Mouse (Mus musculus) CH12.LX (cell line): Measurements from ENCODE around the gene Hlf. TPM values are rescaled to one million over a fixed set of nuclear protein-coding genes. Genes with fewer than 3 reads are reported as not detected.

Experiments
- DNase-seq: peaks from one replicate; pipeline ENCODE4 v3.0.0-alpha.2; 2013; ENCODE audit errors: extremely low read depth
- H3K27ac ChIP-seq: 2 replicates; pipeline ENCODE4 v1.5.1; 2012; ENCODE audit warnings: low read depth, mild to moderate bottlenecking, control low read depth, moderate library complexity; ENCODE audit not compliant: insufficient read depth
- H3K27me3 ChIP-seq: replicated peaks from 2 replicates; pipeline ENCODE3; 2012; ENCODE audit warnings: inconsistent platforms
- H3K36me3 ChIP-seq, 2 experiments: replicated peaks in 1 of 2; 2 replicates each; pipeline versions ENCODE3 to v1.6.1; 2012; ENCODE audit warnings: inconsistent platforms in 1 of 2, low read length in 1 of 2, mild to moderate bottlenecking in 1 of 2, mixed read lengths in 1 of 2, moderate library complexity in 1 of 2; ENCODE audit not compliant: control insufficient read depth in 1 of 2, insufficient read depth in 1 of 2
- H3K4me1 ChIP-seq, 2 experiments: 2 replicates each; pipeline ENCODE4 v1.6.1; 2012; ENCODE audit warnings: inconsistent platforms in 1 of 2, moderate library complexity in 1 of 2; ENCODE audit not compliant: insufficient read depth in 2 of 2, control insufficient read depth in 1 of 2
- H3K4me2 ChIP-seq: 2 replicates; pipeline ENCODE4 v1.6.1; 2012; ENCODE audit warnings: low read depth, mild to moderate bottlenecking, control low read depth; ENCODE audit not compliant: poor library complexity, insufficient read depth, severe bottlenecking
- H3K4me3 ChIP-seq, 3 experiments: fragments of 150-350 bp in 1 of 3; sonication (generic) in 1 of 3; replicated peaks in 1 of 3; 2 replicates each; pipeline versions ENCODE3 to v1.5.1; 2011 to 2012; ENCODE audit warnings: low read depth in 2 of 3, low read length in 2 of 3, mild to moderate bottlenecking in 2 of 3, moderate library complexity in 2 of 3, control low read depth in 1 of 3, improper control_type of control experiment in 1 of 3, inconsistent platforms in 1 of 3, mixed read lengths in 1 of 3; ENCODE audit not compliant: poor library complexity in 1 of 3
- H3K79me2 ChIP-seq: replicated peaks from 2 replicates; pipeline ENCODE4 v1.6.1; 2012; ENCODE audit warnings: mild to moderate bottlenecking, moderate library complexity; ENCODE audit not compliant: control insufficient read depth, poor library complexity, insufficient read depth, severe bottlenecking; ENCODE audit errors: extremely low read depth
- H3K9ac ChIP-seq: 2 replicates; pipeline ENCODE4 v1.6.1; 2012; ENCODE audit warnings: low read depth, mild to moderate bottlenecking, control low read depth, moderate library complexity; ENCODE audit not compliant: insufficient read depth
- H3K9me3 ChIP-seq: replicated peaks from 2 replicates; pipeline ENCODE3; 2012; ENCODE audit warnings: low read length, inconsistent platforms, mixed read lengths
- BHLHE40 ChIP-seq: IDR thresholded peaks from 2 replicates; pipeline ENCODE4 v1.6.1; 2011; ENCODE audit warnings: mild to moderate bottlenecking, low read depth, low read length, improper control_type of control experiment
- CHD2 ChIP-seq: IDR thresholded peaks from 2 replicates; pipeline ENCODE4 v1.6.1; 2011; ENCODE audit warnings: low read length, improper control_type of control experiment
- CTCF ChIP-seq, 2 experiments: IDR thresholded peaks in 1 of 2; conservative IDR thresholded peaks in 1 of 2; 2 replicates each; pipeline ENCODE4 v1.5.1; 2011 to 2012; ENCODE audit warnings: low read depth in 2 of 2, low read length in 2 of 2, improper control_type of control experiment in 1 of 2, inconsistent platforms in 1 of 2, mild to moderate bottlenecking in 1 of 2, moderate library complexity in 1 of 2
- E2F4 ChIP-seq: IDR thresholded peaks from 2 replicates; pipeline ENCODE4 v1.6.1; 2011; ENCODE audit warnings: low read depth, low read length, improper control_type of control experiment; ENCODE audit not compliant: insufficient replicate concordance
- ELF1 ChIP-seq: IDR thresholded peaks from 2 replicates; pipeline ENCODE4 v1.6.1; 2014; ENCODE audit warnings: low read depth, mild to moderate bottlenecking, inconsistent platforms, low read length, improper control_type of control experiment
- HCFC1 ChIP-seq: IDR thresholded peaks from 2 replicates; pipeline ENCODE4 v1.6.1; 2012; ENCODE audit warnings: low read depth, mild to moderate bottlenecking, inconsistent platforms, low read length, improper control_type of control experiment
- IRF4 ChIP-seq: IDR thresholded peaks from 2 replicates; pipeline ENCODE4 v1.6.1; 2014; ENCODE audit warnings: low read depth, mild to moderate bottlenecking, inconsistent platforms, low read length, improper control_type of control experiment
- JUND ChIP-seq: conservative IDR thresholded peaks from 2 replicates; pipeline ENCODE4 v1.6.1; 2011; ENCODE audit warnings: low read depth, low read length, improper control_type of control experiment
- MEF2A ChIP-seq: IDR thresholded peaks from 2 replicates; pipeline ENCODE4 v1.6.1; 2014; ENCODE audit warnings: low read depth, mild to moderate bottlenecking, inconsistent platforms, low read length, improper control_type of control experiment, borderline replicate concordance
- PAX5 ChIP-seq: IDR thresholded peaks from 2 replicates; pipeline ENCODE4 v1.6.1; 2012; ENCODE audit warnings: low read length, inconsistent platforms, mixed read lengths
- POLR2A ChIP-seq: IDR thresholded peaks from 2 replicates; pipeline ENCODE4 v1.6.1; 2011; ENCODE audit warnings: low read depth, mild to moderate bottlenecking, improper control_type of control experiment, low read length
- POLR2AphosphoS2 ChIP-seq: IDR thresholded peaks from 2 replicates; pipeline ENCODE4 v1.6.1; 2011; ENCODE audit warnings: low read depth, low read length, improper control_type of control experiment
- RAD21 ChIP-seq: IDR thresholded peaks from 2 replicates; pipeline ENCODE4 v1.6.1; 2011; ENCODE audit warnings: low read depth, mild to moderate bottlenecking, low read length, improper control_type of control experiment, moderate library complexity
- RCOR1 ChIP-seq: conservative IDR thresholded peaks from 2 replicates; pipeline ENCODE4 v1.6.1; 2012; ENCODE audit warnings: low read depth, mild to moderate bottlenecking, inconsistent platforms, low read length, improper control_type of control experiment
- TBP ChIP-seq: conservative IDR thresholded peaks from 2 replicates; pipeline ENCODE4 v1.6.1; 2011; ENCODE audit warnings: low read depth, low read length, improper control_type of control experiment
- TCF12 ChIP-seq: IDR thresholded peaks from 2 replicates; pipeline ENCODE4 v1.6.1; 2014; ENCODE audit warnings: low read depth, mild to moderate bottlenecking, inconsistent platforms, low read length, improper control_type of control experiment
- UBTF ChIP-seq: IDR thresholded peaks from 2 replicates; pipeline ENCODE4 v1.6.1; 2012; ENCODE audit warnings: low read depth, mild to moderate bottlenecking, inconsistent platforms, low read length, improper control_type of control experiment, moderate library complexity
- USF2 ChIP-seq: conservative IDR thresholded peaks from 2 replicates; pipeline ENCODE4 v1.6.1; 2011; ENCODE audit warnings: low read depth, low read length, improper control_type of control experiment
- ZKSCAN1 ChIP-seq: IDR thresholded peaks from 2 replicates; pipeline ENCODE4 v1.6.1; 2012; ENCODE audit warnings: low read depth, inconsistent platforms, low read length, improper control_type of control experiment, borderline replicate concordance
- ZMIZ1 ChIP-seq: IDR thresholded peaks from 2 replicates; pipeline ENCODE4 v1.6.1; 2012; ENCODE audit warnings: low read depth, mild to moderate bottlenecking, inconsistent platforms, low read length, improper control_type of control experiment
- ZNF384 ChIP-seq: IDR thresholded peaks from 2 replicates; pipeline ENCODE4 v1.6.1; 2012; ENCODE audit warnings: low read depth, low read length, improper control_type of control experiment, inconsistent platforms
- dilution Hi-C: fragments of 300-500 bp; cut with MboI; formaldehyde crosslinking; loops from 2 replicates; pipeline ENCODE4 v1.14.3; 2020; ENCODE audit warnings: low sequenced_read_pairs; ENCODE audit not compliant: extremely low pct_unique_long_range_greater_than_20kb, extremely low pct_ligation_motif_present
- in situ Hi-C: fragments of 300-500 bp; cut with MboI; formaldehyde crosslinking; loops from 3 replicates; pipeline ENCODE4 v1.14.3; 2019; ENCODE audit warnings: low sequenced_read_pairs, low pct_ligation_motif_present, low pct_unique_long_range_greater_than_20kb, mixed read lengths
- polyA plus RNA-seq: library from polyadenylated mRNA; unstranded; fragments of >175 nt; gene quantifications from 2 replicates; pipeline ENCODE4 v1.2.1, GENCODE M21; 2012; ENCODE audit warnings: low read depth; ENCODE audit not compliant: insufficient read length
- total RNA-seq, 2 experiments: library from RNA; depleted of rRNA; stranded (reverse); fragments of 300-350 nt in 1 of 2; fragments of >200 nt in 1 of 2; gene quantifications; 2 replicates each; pipeline ENCODE4 v1.2.3; 2012 to 2014

Hlf gene
- total and polyA plus RNA-seq, 3 experiments, result 0.08 to 0.36 TPM; not detected in 1

- TF ChIP-seq HCFC1 (no peak), E2F4 (no peak), PAX5 (no peak), UBTF (no peak), POLR2A (no peak), JUND (no peak), RAD21 (no peak)
- in situ Hi-C loops, result no loop called here
Observed at GRCm38 (mm10) chr11:90360536-90360935, 30.2 kb downstream of the Hlf start.

GRCm38 (mm10) chr11:90358063-90358462 is 32.6 kb downstream of the Hlf start:
- H3K36me3 ChIP-seq, result no peaks in the 10 kb centered on the region
- no peak for DNase-seq
- no peak overlapping the region for H3K4me3 ChIP-seq
- no peak overlapping the region for H3K9ac ChIP-seq
- H3K4me1 ChIP-seq, result peaks cover 8 to 21% of the 10 kb centered on the region in 2 experiments
- dilution Hi-C loops (no loop called here), in situ Hi-C loops (no loop called here)
- no peaks in the 10 kb centered on the region for H3K79me2 ChIP-seq
- TF ChIP-seq ZKSCAN1, result no peak
- TF ChIP-seq POLR2A, result no peak
- TF ChIP-seq CHD2, result no peak
- no peak for TF ChIP-seq E2F4
- no peak for TF ChIP-seq ZNF384
- no peak for TF ChIP-seq ELF1
- TF ChIP-seq USF2, result no peak
- no peaks in the 10 kb centered on the region for H3K27me3 ChIP-seq
- no peak overlapping the region for H3K27ac ChIP-seq
- no peaks in the 10 kb centered on the region for H3K9me3 ChIP-seq
- H3K4me2 ChIP-seq, result no peak overlapping the region

More at GRCm38 (mm10) chr11:90360536-90360935, 30.2 kb downstream of the Hlf start:
- Histone ChIP-seq H3K9ac (no peak overlapping the region), H3K36me3 (no peaks in the 10 kb centered on the region), H3K9me3 (no peaks in the 10 kb centered on the region), H3K4me3 (no peak overlapping the region), H3K4me1 (peaks cover 7 to 15% of the 10 kb centered on the region in 2 experiments), H3K4me2 (no peak overlapping the region), H3K79me2 (no peaks in the 10 kb centered on the region), H3K27me3 (no peaks in the 10 kb centered on the region), H3K27ac (no peak overlapping the region)
- DNase-seq, result no peak
- dilution Hi-C loops, result no loop called here

GRCm38 (mm10) chr11:90357371-90357770 is 33.3 kb downstream of the Hlf start:
- Histone ChIP-seq H3K4me1 (peaks cover 8 to 21% of the 10 kb centered on the region in 2 experiments), H3K4me2 (no peak overlapping the region), H3K4me3 (no peak overlapping the region), H3K27ac (no peak overlapping the region), H3K27me3 (no peaks in the 10 kb centered on the region), H3K9ac (no peak overlapping the region), H3K9me3 (no peaks in the 10 kb centered on the region), H3K36me3 (no peaks in the 10 kb centered on the region), H3K79me2 (no peaks in the 10 kb centered on the region)
- no peak for DNase-seq
- dilution Hi-C loops, result no loop called here
- in situ Hi-C loops, result no loop called here
- TF ChIP-seq TBP, result no peak
- TF ChIP-seq UBTF, result no peak
- TF ChIP-seq MEF2A, result no peak
- no peak for TF ChIP-seq JUND
- no peak for TF ChIP-seq E2F4
- TF ChIP-seq PAX5, result no peak
- no peak for TF ChIP-seq ZMIZ1
- no peak for TF ChIP-seq IRF4
- no peak for TF ChIP-seq HCFC1
- no peak for TF ChIP-seq BHLHE40
- no peak for TF ChIP-seq RCOR1
- no peak for TF ChIP-seq CTCF (conservative IDR thresholded peaks at IDR 0.05 in 1 of 2, IDR thresholded peaks at IDR 0.05 in 1 of 2; ENCODE audit: low read depth in 2 of 2, low read length in 2 of 2)
- TF ChIP-seq TCF12, result no peak
- TF ChIP-seq POLR2AphosphoS2, result no peak
- no peak for TF ChIP-seq ZKSCAN1
